9 mouse cellular contexts compared by ENCODE assay signal in the genomic region with DNA sequence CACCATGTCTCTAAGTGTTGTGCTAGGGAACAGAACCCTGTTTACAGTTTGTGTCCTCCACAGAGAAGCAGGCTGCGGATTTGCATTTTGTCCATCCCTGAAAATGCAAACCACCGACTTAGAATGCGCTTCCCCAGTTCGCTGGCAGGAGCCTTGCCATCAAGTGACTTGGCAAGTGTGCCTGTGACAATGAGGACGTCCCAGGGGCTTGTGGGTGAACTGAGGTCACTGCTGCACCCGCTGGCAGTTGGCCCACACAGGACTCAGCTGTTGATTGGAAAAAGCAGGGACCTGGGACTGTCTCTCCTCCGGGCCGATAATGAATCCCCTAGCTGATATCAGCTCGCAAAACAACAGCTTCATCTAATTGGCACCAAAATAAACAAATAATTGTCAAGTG. TPM values are rescaled to one million over a fixed set of nuclear protein-coding genes. Genes with fewer than 3 reads are reported as not detected.
DNase-seq lines count a peak whose midpoint lies in the region; ATAC-seq and TF ChIP-seq lines count a peak whose summit lies in the region.
"Had no signal": no experiment of that assay in that cellular context is flagged by ENCODE, and none has a peak within 500 bp of the region (broad histone marks: within the 10 kb centered on the region; RNA-seq: fewer than 3 reads in every experiment).

No protein-coding gene starts in this region.

- WGBS in midbrain, embryonic 13.5 days = 31% methylated on average over 9 of the region's 9 CpGs
- 52% methylated on average over 9 of the region's 9 CpGs for WGBS in midbrain, embryonic 10.5 days
- 36% methylated on average over 9 of the region's 9 CpGs for WGBS in hindbrain, embryonic 11.5 days
- WGBS in intestine, postnatal 0 days = 52% methylated on average over 9 of the region's 9 CpGs
- 56% methylated on average over 9 of the region's 9 CpGs for WGBS in liver, embryonic 11.5 days

- no peak for DNase-seq in midbrain, embryonic 10.5 days (ENCODE audit: low spot score)
- peak; percentile 19 for DNase-seq in hindbrain, embryonic 11.5 days (ENCODE audit: low spot score)
- peak; percentile 22 to 30 for DNase-seq in left cerebral cortex, adult 2 months (ENCODE audit: extremely low spot score in 1 of 2, low spot score in 2 of 2)
- DNase-seq in right cerebral cortex, adult 2 months (ENCODE audit: low spot score in 2 of 2) = peak; percentile 17 to 37
- DNase-seq in liver, embryonic 11.5 days (ENCODE audit: low spot score) = no peak

- TF ChIP-seq CTCF in left cerebral cortex, adult 2 months (IDR thresholded peaks at IDR 0.05) = no peak
- no peak for TF ChIP-seq CTCF in intestine, postnatal 0 days (IDR thresholded peaks at IDR 0.05; ENCODE audit: low read depth)

- intact Hi-C loops in left cerebral cortex, adult 2 months (cut with DNase I) = no loop called here

- H3K36me3 ChIP-seq in midbrain, embryonic 13.5 days = no peaks in the 10 kb centered on the region
- 0 out of 2 replicates have a peak, but pooled peaks cover 8% of the 10 kb centered on the region for H3K36me3 ChIP-seq in midbrain, embryonic 10.5 days
- no peaks in the 10 kb centered on the region for H3K36me3 ChIP-seq in hindbrain, embryonic 11.5 days (ENCODE audit: control insufficient read depth, insufficient read depth, low read length)
- H3K36me3 ChIP-seq in intestine, postnatal 0 days (ENCODE audit: control insufficient read depth, insufficient read depth) = no peaks in the 10 kb centered on the region
- no peaks in the 10 kb centered on the region for H3K36me3 ChIP-seq in liver, embryonic 11.5 days (ENCODE audit: control insufficient read depth, insufficient read depth, low read length)

- H3K9ac ChIP-seq in midbrain, embryonic 13.5 days (replicated peaks) = no peak overlapping the region; the same call in 1 of the 2 replicates
- H3K9ac ChIP-seq in hindbrain, embryonic 11.5 days (ENCODE audit: low read depth, low read length) = no peak overlapping the region
- no peak overlapping the region for H3K9ac ChIP-seq in intestine, postnatal 0 days (ENCODE audit: low read depth, low read length)
- H3K9ac ChIP-seq in liver, embryonic 11.5 days (ENCODE audit: low read depth, low read length) = no peak overlapping the region

- no peak overlapping the region for H3K4me2 ChIP-seq in midbrain, embryonic 13.5 days (replicated peaks)
- no peak overlapping the region for H3K4me2 ChIP-seq in hindbrain, embryonic 11.5 days (replicated peaks; ENCODE audit: low read depth, low read length)
- H3K4me2 ChIP-seq in intestine, postnatal 0 days (replicated peaks; ENCODE audit: low read depth) = no peak overlapping the region
- no peak overlapping the region for H3K4me2 ChIP-seq in liver, embryonic 11.5 days

- H3K9me3 ChIP-seq in midbrain, embryonic 13.5 days = no peaks in the 10 kb centered on the region
- H3K9me3 ChIP-seq in midbrain, embryonic 10.5 days (replicated peaks) = 0 out of 2 replicates have a peak, but pooled peaks cover 3% of the 10 kb centered on the region
- H3K9me3 ChIP-seq in hindbrain, embryonic 11.5 days (ENCODE audit: control insufficient read depth, low read length) = no peaks in the 10 kb centered on the region
- no peaks in the 10 kb centered on the region for H3K9me3 ChIP-seq in intestine, postnatal 0 days (ENCODE audit: control insufficient read depth)
- 0 out of 2 replicates have a peak, but pooled peaks cover 2% of the 10 kb centered on the region for H3K9me3 ChIP-seq in liver, embryonic 11.5 days (ENCODE audit: control insufficient read depth, low read length)

- peaks cover 16% of the 10 kb centered on the region for H3K4me1 ChIP-seq in midbrain, embryonic 13.5 days (replicated peaks)
- H3K4me1 ChIP-seq in midbrain, embryonic 10.5 days = peaks cover 6% of the 10 kb centered on the region; the same call in 1 of the 2 replicates
- H3K4me1 ChIP-seq in hindbrain, embryonic 11.5 days (replicated peaks; ENCODE audit: control insufficient read depth, insufficient read depth, low read length) = no peaks in the 10 kb centered on the region; the same call in 1 of the 2 replicates
- no peaks in the 10 kb centered on the region for H3K4me1 ChIP-seq in intestine, postnatal 0 days (replicated peaks; ENCODE audit: control insufficient read depth, insufficient read depth, low read length)
- H3K4me1 ChIP-seq in liver, embryonic 11.5 days (replicated peaks; ENCODE audit: control insufficient read depth, insufficient read depth, low read length) = no peaks in the 10 kb centered on the region

- no peak overlapping the region for H3K4me3 ChIP-seq in midbrain, embryonic 13.5 days (replicated peaks)
- H3K4me3 ChIP-seq in midbrain, embryonic 10.5 days = no peak overlapping the region
- H3K4me3 ChIP-seq in hindbrain, embryonic 11.5 days (ENCODE audit: low read depth, low read length) = no peak overlapping the region
- H3K4me3 ChIP-seq in left cerebral cortex, adult 2 months = no peak overlapping the region
- no peak overlapping the region for H3K4me3 ChIP-seq in intestine, postnatal 0 days (ENCODE audit: low read depth, low read length)
- H3K4me3 ChIP-seq in liver, embryonic 11.5 days (ENCODE audit: low read depth, low read length) = no peak overlapping the region
- H3K4me3 ChIP-seq: erythroblast, embryonic 14.5 days had no signal

- no peak overlapping the region for H3K27ac ChIP-seq in midbrain, embryonic 13.5 days
- H3K27ac ChIP-seq in midbrain, embryonic 10.5 days (replicated peaks) = no peak overlapping the region
- H3K27ac ChIP-seq in hindbrain, embryonic 11.5 days (ENCODE audit: low read depth, low read length) = no peak overlapping the region
- no peak overlapping the region for H3K27ac ChIP-seq in left cerebral cortex, adult 2 months
- no peak overlapping the region for H3K27ac ChIP-seq in intestine, postnatal 0 days (ENCODE audit: low read depth, low read length)
- no peak overlapping the region for H3K27ac ChIP-seq in liver, embryonic 11.5 days (ENCODE audit: low read depth, low read length)

- peak; percentile 74; the same call in 1 of the 2 replicates for ATAC-seq in midbrain, embryonic 13.5 days
- peak; percentile 62 for ATAC-seq in frontal cortex, adult (ENCODE audit: low TSS enrichment)
- peak; percentile 43; the same call in 1 of the 2 replicates for ATAC-seq in hindbrain, embryonic 11.5 days (ENCODE audit: low FRiP score)
- no peak for ATAC-seq in intestine, postnatal 0 days
- no peak for ATAC-seq in liver, embryonic 11.5 days (replicated peaks; ENCODE audit: low FRiP score)

- H3K27me3 ChIP-seq in midbrain, embryonic 13.5 days = no peaks in the 10 kb centered on the region
- H3K27me3 ChIP-seq in midbrain, embryonic 10.5 days (ENCODE audit: low read depth, poor library complexity, severe bottlenecking) = no peaks in the 10 kb centered on the region
- no peaks in the 10 kb centered on the region for H3K27me3 ChIP-seq in hindbrain, embryonic 11.5 days (ENCODE audit: control insufficient read depth, insufficient read depth, low read length)
- H3K27me3 ChIP-seq in intestine, postnatal 0 days (replicated peaks; ENCODE audit: control insufficient read depth, insufficient read depth, low read length) = no peaks in the 10 kb centered on the region
- H3K27me3 ChIP-seq in liver, embryonic 11.5 days (replicated peaks; ENCODE audit: control insufficient read depth, insufficient read depth, low read length) = no peaks in the 10 kb centered on the region

RNA-seq across cellular contexts. Expression of gene Pcolce2, which starts 30.4 kb away (rescaled TPM):
- polyA plus RNA-seq in midbrain, embryonic 13.5 days (2015; fragmentation: Nextera tagmentation; extraction: Ambion mirVana) = 1.8 and 2.5 TPM in 2 replicates
- 2.9 and 3.2 TPM in 2 replicates for polyA plus RNA-seq in midbrain, embryonic 10.5 days (2016; fragmentation: Nextera tagmentation; extraction: Ambion mirVana)
- polyA plus RNA-seq in hindbrain, embryonic 11.5 days (2014; fragmentation: Nextera tagmentation; extraction: Ambion mirVana) = 2.5 and 2.6 TPM in 2 replicates
- total RNA-seq in left cerebral cortex, adult 2 months (2021) = 1 to 10 TPM; 1.4 to 2.1 TPM
- 0.16 and 0.43 TPM in 2 replicates for polyA plus RNA-seq in intestine, postnatal 0 days (2015; fragmentation: Nextera tagmentation; extraction: Ambion mirVana)
- polyA plus RNA-seq in liver, embryonic 11.5 days (2014; fragmentation: Nextera tagmentation; extraction: Ambion mirVana) = 14.0 and 15.1 TPM in 2 replicates
- polyA plus RNA-seq: erythroblast, embryonic 14.5 days had no signal

Comparison
In these comparisons a context has a peak if more than half of its experiments do, and no peak if none do; other contexts are left out.
1. ATAC-seq: peak in midbrain, embryonic 13.5 days (single experiment), frontal cortex, adult (single experiment) and hindbrain, embryonic 11.5 days (single experiment); none in intestine, postnatal 0 days (single experiment) and liver, embryonic 11.5 days (single experiment).
2. DNase-seq: peak in hindbrain, embryonic 11.5 days (single experiment), left cerebral cortex, adult 2 months (2 of 2) and right cerebral cortex, adult 2 months (2 of 2); none in midbrain, embryonic 10.5 days (single experiment) and liver, embryonic 11.5 days (single experiment).